Mouse (Mus musculus) midbrain, embryonic 14.5 days (tissue): Measurements from ENCODE around the gene Gch1. TPM values are rescaled to one million over a fixed set of nuclear protein-coding genes. Genes with fewer than 3 reads are reported as not detected.
"Not testable (repeated sequence)": the region's sequence is repeated elsewhere in the genome, so short reads cannot be mapped to it uniquely, and the experiment has no call there.

Source experiments
- ATAC-seq: fragments of 200-750 bp; cut with Nextera tagmentation; 2 replicates; pipeline ENCODE4 v1.8.0; 2017; ENCODE audit warnings: moderate number of reproducible peaks, moderate library complexity; ENCODE audit not compliant: low FRiP score, low TSS enrichment
- DNase-seq: peaks from one replicate; pipeline ENCODE4 v3.0.0-alpha.2; 2015
- H3K27ac ChIP-seq: fragments of 300-500 bp; sonication (generic); replicated peaks from 2 replicates; pipeline ENCODE4 v1.5.1; 2014; ENCODE audit warnings: mild to moderate bottlenecking, low read depth, low read length, moderate library complexity
- H3K27me3 ChIP-seq: fragments of 300-500 bp; sonication (generic); 2 replicates; pipeline ENCODE4 v1.6.1; 2014; ENCODE audit warnings: low read length, control low read depth, mixed read lengths; ENCODE audit not compliant: control insufficient read depth, insufficient read depth
- H3K36me3 ChIP-seq: fragments of 300-500 bp; sonication (generic); 2 replicates; pipeline ENCODE4 v1.6.1; 2014; ENCODE audit warnings: low read length, control low read depth; ENCODE audit not compliant: control insufficient read depth, insufficient read depth
- H3K4me1 ChIP-seq: fragments of 300-500 bp; sonication (generic); 2 replicates; pipeline ENCODE4 v1.6.1; 2014; ENCODE audit warnings: mild to moderate bottlenecking, antibody characterized with exemption, low read length, control low read depth; ENCODE audit not compliant: control insufficient read depth, insufficient read depth
- H3K4me2 ChIP-seq: fragments of 300-500 bp; sonication (generic); 2 replicates; pipeline ENCODE4 v1.6.1; 2014; ENCODE audit warnings: mild to moderate bottlenecking, low read length, moderate library complexity
- H3K4me3 ChIP-seq: fragments of 300-500 bp; sonication (generic); replicated peaks from 2 replicates; pipeline ENCODE4 v1.5.1; 2014; ENCODE audit warnings: low read depth, low read length
- H3K9ac ChIP-seq: fragments of 300-500 bp; sonication (generic); replicated peaks from 2 replicates; pipeline ENCODE4 v1.6.1; 2014; ENCODE audit warnings: mild to moderate bottlenecking, low read length, moderate library complexity
- H3K9me3 ChIP-seq: fragments of 300-500 bp; sonication (generic); 2 replicates; pipeline ENCODE4 v1.6.1; 2016; ENCODE audit warnings: low read length, control low read depth, mixed read lengths; ENCODE audit not compliant: control insufficient read depth
- WGBS: fragments of 180-500 bp; shearing (Covaris S2); extraction: QIAGEN DNeasy Blood & Tissue Kit; methylation state at CpG from one replicate; pipeline ENCODE4 v1.1.7; 2014; 5-methylcytosine and 5-hydroxymethylcytosine counted together
- polyA plus RNA-seq: library from polyadenylated mRNA; unstranded; fragments of >200 nt; fragmentation: Nextera tagmentation; extraction: Ambion mirVana; gene quantifications from 2 replicates; pipeline ENCODE4 v1.2.1, GENCODE M21; 2014

Gch1 gene
- polyA plus RNA-seq, 1 experiment from 2014 or later, result 6.8 TPM

- no peak overlapping the region for H3K27ac ChIP-seq
- H3K4me1 ChIP-seq, result no peaks in the 10 kb centered on the region
- H3K9me3 ChIP-seq, result no peaks in the 10 kb centered on the region
- whole genome bisulfite sequencing, result 84% methylated on average over 7 of the region's 7 CpGs
- no peak for DNase-seq
- no peak overlapping the region for H3K4me3 ChIP-seq
- no peak overlapping the region for H3K9ac ChIP-seq
- H3K4me2 ChIP-seq, result no peak overlapping the region
- H3K36me3 ChIP-seq, result no peaks in the 10 kb centered on the region
- no peaks in the 10 kb centered on the region for H3K27me3 ChIP-seq
- ATAC-seq, result no peak
Measured at GRCm38 (mm10) chr14:47117522-47117921, 71.7 kb downstream of the Gch1 start.

DNA sequence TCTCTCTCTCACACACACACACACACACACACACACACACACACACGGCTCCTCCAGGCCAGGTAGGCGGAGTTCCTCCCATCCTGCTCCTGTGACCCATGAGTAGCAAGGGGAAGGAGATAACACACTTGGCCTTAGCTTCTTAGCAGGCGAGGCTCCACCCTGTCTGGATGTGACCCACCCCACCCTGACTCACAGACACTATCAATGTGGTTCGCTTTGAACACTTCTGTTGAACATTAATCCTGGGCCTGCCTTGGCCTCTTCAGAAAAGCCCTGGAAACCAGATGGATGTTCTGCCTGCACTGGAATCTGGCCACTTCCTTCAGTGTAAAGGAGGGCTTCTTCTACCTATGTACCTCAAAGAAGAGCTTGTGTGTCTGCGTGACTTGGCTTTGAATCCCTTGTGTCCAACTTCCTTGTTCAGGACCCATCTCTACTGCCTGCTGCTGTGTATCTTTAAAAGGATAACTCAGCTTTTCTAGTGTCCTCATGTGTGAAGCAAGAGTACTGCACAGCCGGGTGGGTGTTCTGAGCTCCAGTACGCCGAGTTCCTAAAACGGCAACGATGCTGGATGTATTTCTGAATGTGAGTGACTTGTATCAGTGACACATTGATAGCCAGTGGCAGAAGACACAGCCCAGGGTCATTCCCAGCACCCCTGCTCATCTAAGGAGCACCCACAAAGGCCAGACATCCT is 73.0 kb downstream of the Gch1 start:
- no peak for ATAC-seq
- WGBS, result 90% methylated on average over 10 of the region's 10 CpGs
- no peak overlapping the region for H3K4me2 ChIP-seq
- no peaks in the 10 kb centered on the region for H3K27me3 ChIP-seq
- no peaks in the 10 kb centered on the region for H3K9me3 ChIP-seq
- H3K9ac ChIP-seq, result no peak overlapping the region
- no peak for DNase-seq
- no peak overlapping the region for H3K27ac ChIP-seq
- H3K4me1 ChIP-seq, result no peaks in the 10 kb centered on the region
- H3K36me3 ChIP-seq, result no peaks in the 10 kb centered on the region
- no peak overlapping the region for H3K4me3 ChIP-seq

DNA sequence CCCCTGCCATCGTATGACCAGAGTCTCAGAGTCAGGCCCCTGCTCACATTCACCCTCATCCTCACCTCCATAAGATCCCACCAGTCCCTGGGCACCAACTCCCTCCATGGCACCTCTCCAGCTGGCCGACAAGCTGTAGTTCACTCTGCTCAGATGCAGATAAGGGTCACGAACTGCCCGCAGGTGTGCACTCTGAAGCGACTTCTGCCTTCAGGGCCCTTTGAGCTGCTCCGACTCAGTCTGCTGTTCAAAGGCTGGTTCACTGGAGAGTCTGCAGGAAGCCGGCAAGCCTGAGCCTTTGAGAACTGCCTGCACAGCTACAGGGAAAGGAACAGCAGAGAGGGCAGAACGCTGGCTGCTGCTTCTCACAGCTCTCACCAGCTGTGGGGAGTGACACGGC is 74.1 kb downstream of the Gch1 start:
- DNase-seq (no peak), ATAC-seq (no peak)
- WGBS, result 64% methylated on average over 9 of the region's 9 CpGs
- no peaks in the 10 kb centered on the region for H3K4me1 ChIP-seq
- H3K9me3 ChIP-seq, result no peaks in the 10 kb centered on the region
- no peaks in the 10 kb centered on the region for H3K27me3 ChIP-seq
- H3K27ac ChIP-seq, result no peak overlapping the region
- H3K4me3 ChIP-seq, result no peak overlapping the region
- H3K9ac ChIP-seq, result no peak overlapping the region
- H3K36me3 ChIP-seq, result no peaks in the 10 kb centered on the region
- H3K4me2 ChIP-seq, result no peak overlapping the region

- no peak for DNase-seq
- Histone ChIP-seq H3K4me1 (no peaks in the 10 kb centered on the region), H3K4me3 (no peak overlapping the region), H3K9ac (no peak overlapping the region), H3K4me2 (no peak overlapping the region), H3K36me3 (no peaks in the 10 kb centered on the region), H3K9me3 (no peaks in the 10 kb centered on the region), H3K27me3 (no peaks in the 10 kb centered on the region), H3K27ac (no peak overlapping the region)
- no peak for ATAC-seq
- WGBS, result 46% methylated on average over 9 of the region's 9 CpGs
Measured at GRCm38 (mm10) chr14:47111341-47111740, 77.9 kb downstream of the Gch1 start.

- WGBS, result 93% methylated on average over 6 of the region's 7 CpGs
- H3K9me3 ChIP-seq, result not testable (repeated sequence)
Measured at GRCm38 (mm10) chr14:47110391-47110790, 78.8 kb downstream of the Gch1 start.

DNA sequence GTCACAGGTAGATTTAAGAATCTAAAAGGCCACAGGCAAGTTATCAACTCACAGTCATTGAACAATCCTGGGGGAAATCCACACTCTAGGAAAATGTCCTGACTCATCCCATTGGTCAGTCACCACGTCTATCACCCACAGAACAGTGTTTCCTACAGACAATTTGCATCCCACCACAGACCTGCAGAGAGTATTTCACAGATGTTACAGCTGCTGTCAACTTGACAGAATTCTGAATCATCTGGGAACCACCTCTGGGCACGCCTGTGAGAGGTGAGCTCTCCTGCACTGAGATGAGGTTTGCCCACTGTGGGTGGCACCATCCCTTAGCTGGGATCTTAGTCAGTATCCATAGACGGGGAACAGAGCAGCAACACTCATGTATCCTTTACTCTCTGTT is 81.8 kb downstream of the Gch1 start:
- H3K4me1 ChIP-seq, result no peaks in the 10 kb centered on the region
- ATAC-seq (no peak), DNase-seq (no peak)
- H3K27ac ChIP-seq, result no peak overlapping the region
- no peaks in the 10 kb centered on the region for H3K9me3 ChIP-seq
- no peak overlapping the region for H3K4me3 ChIP-seq
- 92% methylated on average over 3 of the region's 3 CpGs for WGBS
- H3K4me2 ChIP-seq, result no peak overlapping the region
- no peaks in the 10 kb centered on the region for H3K27me3 ChIP-seq
- no peak overlapping the region for H3K9ac ChIP-seq
- no peaks in the 10 kb centered on the region for H3K36me3 ChIP-seq

More at GRCm38 (mm10) chr14:47110391-47110790, 78.8 kb downstream of the Gch1 start:
- H3K4me2 ChIP-seq, H3K36me3 ChIP-seq, H3K27me3 ChIP-seq, ATAC-seq, H3K27ac ChIP-seq, H3K9ac ChIP-seq, H3K4me3 ChIP-seq, DNase-seq, H3K4me1 ChIP-seq: not testable (repeated sequence)

DNA sequence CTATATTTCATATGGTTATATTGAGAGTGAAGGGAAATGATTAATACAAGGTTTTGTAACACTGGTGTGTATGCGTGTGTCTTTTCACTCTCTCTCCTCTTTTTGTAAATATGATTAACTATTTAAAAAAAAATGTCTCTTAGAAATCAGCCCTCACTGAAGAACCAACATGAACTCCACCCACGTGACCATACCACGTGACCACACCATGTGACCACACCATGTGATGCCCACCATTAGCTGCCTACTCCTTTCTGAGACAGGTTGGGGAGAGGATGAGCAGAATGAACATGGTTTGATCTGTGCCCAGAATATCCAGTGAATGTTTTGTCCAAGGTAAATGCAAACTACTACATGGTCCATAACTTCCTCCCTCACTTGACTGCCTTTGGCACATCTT is 83.5 kb downstream of the Gch1 start:
- no peak overlapping the region for H3K4me2 ChIP-seq
- ATAC-seq, result no peak
- H3K27me3 ChIP-seq, result no peaks in the 10 kb centered on the region
- no peak for DNase-seq
- no peaks in the 10 kb centered on the region for H3K36me3 ChIP-seq
- H3K27ac ChIP-seq, result no peak overlapping the region
- H3K4me3 ChIP-seq, result no peak overlapping the region
- no peaks in the 10 kb centered on the region for H3K4me1 ChIP-seq
- WGBS, result 98% methylated on average over 3 of the region's 3 CpGs
- H3K9ac ChIP-seq, result no peak overlapping the region
- H3K9me3 ChIP-seq, result no peaks in the 10 kb centered on the region

DNA sequence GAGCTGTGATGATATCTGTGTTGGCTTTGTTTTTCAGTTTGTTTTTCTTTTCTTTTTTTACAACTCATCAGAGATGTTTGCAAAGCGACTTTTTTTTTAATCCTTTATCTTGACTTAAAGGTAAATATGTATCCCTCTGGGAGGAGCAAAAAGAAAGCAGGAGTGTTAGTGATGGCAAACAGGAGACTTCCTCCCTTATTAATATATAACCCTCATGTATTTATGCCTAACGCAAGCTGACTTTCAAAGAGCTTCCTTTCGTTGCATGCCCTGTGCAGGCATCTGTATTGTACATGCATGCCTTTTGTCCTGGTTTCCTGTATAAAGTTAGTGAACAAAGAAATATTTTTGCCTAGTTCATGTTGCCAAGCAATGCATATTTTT is 84.0 kb downstream of the Gch1 start:
- Histone ChIP-seq H3K4me3 (no peak overlapping the region), H3K36me3 (no peaks in the 10 kb centered on the region), H3K9me3 (no peaks in the 10 kb centered on the region), H3K4me2 (no peak overlapping the region), H3K4me1 (no peaks in the 10 kb centered on the region), H3K27me3 (no peaks in the 10 kb centered on the region), H3K27ac (no peak overlapping the region), H3K9ac (no peak overlapping the region)
- no peak for DNase-seq
- WGBS, result 79% methylated on average over 3 of the region's 3 CpGs
- no peak for ATAC-seq
